Mouse (Mus musculus) stomach, postnatal 0 days (tissue): ENCODE results near the gene Lingo2.

Source experiments
- CTCF ChIP-seq: IDR thresholded peaks from 2 replicates; pipeline ENCODE4 v1.5.1; 2016; ENCODE audit warnings: antibody characterized with exemption, low read depth, mild to moderate bottlenecking, moderate library complexity
- EP300 ChIP-seq: optimal IDR thresholded peaks from 2 replicates; pipeline ENCODE3; 2016; ENCODE audit warnings: antibody characterized with exemption

DNA sequence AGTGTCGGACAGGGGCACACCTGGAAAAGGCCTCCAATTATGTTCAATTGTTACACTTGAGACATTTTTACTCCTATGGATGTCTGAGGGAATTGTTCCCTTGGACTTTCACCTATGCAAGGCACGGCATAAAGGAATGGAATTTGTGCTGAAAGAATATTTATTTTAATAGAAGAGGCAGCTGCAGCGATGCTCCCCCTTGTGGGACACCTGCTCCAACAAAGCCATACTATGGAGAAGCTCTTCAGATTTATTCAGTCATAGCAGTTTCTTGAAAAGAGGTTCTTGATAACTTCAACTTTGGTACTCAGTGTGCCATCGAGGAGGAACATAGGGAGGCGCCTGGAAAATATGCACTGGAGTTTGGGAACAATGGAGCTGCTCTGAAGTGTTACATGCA is 374.7 kb downstream of the Lingo2 start:
- TF ChIP-seq EP300 (no peak), CTCF (no peak)
